ENCODE assay signal across 8 mouse cellular contexts in the genomic region with DNA sequence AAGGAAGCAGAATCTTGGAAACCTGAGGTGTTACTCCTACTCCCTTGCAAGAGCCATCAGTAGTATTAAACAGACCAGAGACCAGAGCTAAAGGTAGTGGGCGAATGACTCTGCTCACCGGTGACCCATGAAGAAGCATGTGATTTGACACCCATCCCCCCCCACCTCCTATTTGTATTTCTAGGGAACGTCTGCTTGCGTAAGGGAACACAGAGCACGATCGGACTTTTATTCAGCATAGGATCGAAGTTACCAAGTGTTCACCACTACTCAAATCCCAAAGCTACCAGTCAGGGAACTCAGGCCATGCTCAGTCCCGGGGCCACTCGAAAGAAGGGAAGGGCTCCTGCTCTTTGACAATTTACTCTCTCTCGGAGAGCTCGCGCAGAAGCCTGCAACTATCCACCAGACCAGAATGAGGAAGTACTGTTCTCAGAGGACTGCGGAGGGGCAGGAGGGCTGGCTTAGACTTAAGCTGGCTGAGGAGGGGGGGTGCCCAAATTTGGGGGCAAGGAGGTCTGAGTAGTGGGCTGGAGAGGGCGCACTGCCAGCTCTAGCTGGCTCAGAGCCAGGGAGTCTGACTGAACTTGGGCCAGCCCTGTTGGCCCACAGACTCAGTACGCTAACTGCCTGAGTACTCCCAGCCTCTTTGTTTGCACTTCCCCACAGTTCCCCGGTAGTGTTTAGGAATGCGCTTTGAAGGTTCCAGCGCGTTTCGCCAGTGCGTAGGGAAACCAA. TPM values are rescaled to one million over a fixed set of nuclear protein-coding genes. Genes with fewer than 3 reads are reported as not detected.
A peak's percentile ranks its signal among the peaks of the same experiment; 100 is the strongest.
DNase-seq lines count a peak whose midpoint lies in the region; ATAC-seq and TF ChIP-seq lines count a peak whose summit lies in the region.

No protein-coding gene starts in this region.

- H3K27ac ChIP-seq in heart, embryonic 10.5 days: peak overlapping the region; percentile 84
- peak overlapping the region; percentile 29; the same call in 1 of the 2 replicates for H3K27ac ChIP-seq in testis, adult 2 months (ENCODE audit: control insufficient read depth, insufficient read depth, low read depth, low read length)

- H3K36me3 ChIP-seq in heart, embryonic 10.5 days: no peaks in the 10 kb centered on the region
- H3K36me3 ChIP-seq in testis, adult 2 months (ENCODE audit: control insufficient read depth, insufficient read depth, low read length): no peaks in the 10 kb centered on the region

- H3K27me3 ChIP-seq in heart, embryonic 10.5 days (ENCODE audit: insufficient read depth, poor library complexity, severe bottlenecking): peaks cover 64% of the 10 kb centered on the region
- no peaks in the 10 kb centered on the region for H3K27me3 ChIP-seq in testis, adult 2 months (ENCODE audit: control insufficient read depth, insufficient read depth, low read length)

- WGBS in heart, embryonic 10.5 days: 9% methylated on average over 21 of the region's 21 CpGs

- TF ChIP-seq POLR2A in testis, adult 2 months (IDR thresholded peaks at IDR 0.05; ENCODE audit: control insufficient read depth, low read depth, low read length): no peak

- H3K9me3 ChIP-seq in heart, embryonic 10.5 days: no peaks in the 10 kb centered on the region

- H3K4me1 ChIP-seq in heart, embryonic 10.5 days: peaks cover 34% of the 10 kb centered on the region
- peaks cover 14% of the 10 kb centered on the region for H3K4me1 ChIP-seq in testis, adult 2 months (ENCODE audit: control insufficient read depth, insufficient read depth, low read length)

- peak; percentile 25 for DNase-seq in gastrocnemius, postnatal 10 days
- DNase-seq in gastrocnemius, adult 18-20 months (ENCODE audit: low spot score): no peak
- peak; percentile 61 for DNase-seq in Muller cell, postnatal 12 days (ENCODE audit: inconsistent ontology term)
- DNase-seq in heart, embryonic 10.5 days (ENCODE audit: low spot score): no peak
- DNase-seq in kidney, postnatal 14 days: peak; percentile 53
- no peak for DNase-seq in layer of hippocampus, adult 9-10 months (ENCODE audit: low spot score)

- TF ChIP-seq CTCF in testis, adult 2 months (IDR thresholded peaks at IDR 0.05; ENCODE audit: control insufficient read depth, insufficient read depth, insufficient replicate concordance, low read depth, low read length): no peak

- H3K4me3 ChIP-seq in heart, embryonic 10.5 days: peak overlapping the region; percentile 42
- no peak overlapping the region; the same call in 1 of the 2 replicates for H3K4me3 ChIP-seq in testis, adult 2 months (ENCODE audit: control insufficient read depth, low read depth, low read length)

- ATAC-seq in megakaryocyte, adult 5-6 weeks (ENCODE audit: poor library complexity, severe bottlenecking): peak; percentile 79

RNA-seq across cellular contexts. Expression of gene Bcor, which starts 37.4 kb away (rescaled TPM):
- total RNA-seq in gastrocnemius, postnatal 10 days (2021): 10 to 100 TPM; 20.6 to 28.0 TPM
- 10 to 100 TPM; 13.4 to 18.4 TPM for total RNA-seq in gastrocnemius, adult 18-20 months (2021)
- polyA plus RNA-seq in heart, embryonic 10.5 days (2016; fragmentation: Nextera tagmentation; extraction: Ambion mirVana): 17.5 and 20.8 TPM in 2 replicates
- 27.3 and 27.7 TPM in 2 replicates for total RNA-seq in megakaryocyte, adult 5-6 weeks (2015)
- total RNA-seq in megakaryocyte, adult 5-6 weeks (2017): 24.7 and 27.9 TPM in 2 replicates
- 0.65 and 0.72 TPM in 2 replicates for polyA plus RNA-seq in testis, adult 2 months (2012; rRNA removed)

Comparison
In these comparisons a context has a peak if more than half of its experiments do, and no peak if none do; other contexts are left out.
1. DNase-seq: peak in gastrocnemius, postnatal 10 days (single experiment), Muller cell, postnatal 12 days (single experiment) and kidney, postnatal 14 days (single experiment); none in gastrocnemius, adult 18-20 months (single experiment), heart, embryonic 10.5 days (single experiment) and layer of hippocampus, adult 9-10 months (single experiment).